Mouse (Mus musculus) heart, adult 11 months (tissue): ENCODE data around the gene Cyp2d9.
"Not testable (repeated sequence)": the region's sequence is repeated elsewhere in the genome, so short reads cannot be mapped to it uniquely, and the experiment has no call there.

Experiments used
- DNase-seq: peaks from one replicate; pipeline ENCODE4 v3.0.0; 2022

The Cyp2d9 gene

GRCm38 (mm10) chr15:82433137-82433536 is at the start of gene Cyp2d9:
Gene Cyp2d9 (plus strand): TSS chr15:82433437.
- DNase-seq = no peak

- DNase-seq = no peak
These were observed 47.5 kb upstream of the Cyp2d9 start for GRCm38 (mm10) chr15:82385729-82386128.

DNA sequence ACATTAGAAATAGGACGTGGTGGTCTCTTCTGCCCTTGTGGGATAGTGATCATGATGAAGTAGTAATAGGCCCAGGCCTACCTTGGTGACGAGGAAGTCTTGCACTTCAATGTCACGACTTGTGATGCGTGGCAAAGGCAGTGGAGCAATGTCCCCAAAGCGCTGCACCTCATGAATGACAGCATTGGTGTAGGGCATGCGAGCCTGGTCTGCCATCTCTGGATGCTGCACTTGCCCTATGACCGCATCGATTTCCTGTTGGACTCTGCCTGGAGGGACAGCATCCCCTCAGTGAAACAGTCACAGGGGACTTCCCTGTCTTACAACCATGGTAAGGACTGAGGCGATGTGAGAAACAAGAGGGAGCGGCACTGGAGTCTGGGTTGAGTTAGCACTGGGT is 43.3 kb upstream of the Cyp2d9 start:
- DNase-seq = peak; percentile 51

GRCm38 (mm10) chr15:82393922-82394321 is 39.3 kb upstream of the Cyp2d9 start, which contains the start of gene Cyp2d11:
Gene Cyp2d11 (minus strand): TSS chr15:82394022.
- DNase-seq = not testable (repeated sequence)

GRCm38 (mm10) chr15:82395955-82396354 is 37.3 kb upstream of the Cyp2d9 start:
- DNase-seq = peak; percentile 42

GRCm38 (mm10) chr15:82401516-82401915 is 31.7 kb upstream of the Cyp2d9 start:
- DNase-seq = peak; percentile 57

DNA sequence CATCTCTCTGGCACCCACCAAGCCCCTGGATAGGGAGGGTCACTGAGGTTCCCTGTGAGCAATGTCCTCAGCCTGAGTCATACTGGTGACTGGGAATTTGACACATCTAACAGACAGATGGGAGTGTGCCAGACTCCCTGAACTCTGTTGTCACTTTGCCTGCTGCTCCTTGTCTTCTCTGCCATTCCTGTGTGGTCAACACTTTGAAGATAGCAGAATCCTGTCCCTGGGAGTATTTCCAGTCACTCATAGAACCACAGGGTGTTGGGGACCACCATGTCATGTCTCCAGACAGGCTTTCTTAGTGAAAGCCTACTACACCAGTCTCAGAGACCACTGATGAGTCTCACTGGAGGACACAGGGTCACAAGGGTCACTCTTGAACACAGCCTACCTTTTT is 31.1 kb upstream of the Cyp2d9 start:
- peak; percentile 70 for DNase-seq

DNA sequence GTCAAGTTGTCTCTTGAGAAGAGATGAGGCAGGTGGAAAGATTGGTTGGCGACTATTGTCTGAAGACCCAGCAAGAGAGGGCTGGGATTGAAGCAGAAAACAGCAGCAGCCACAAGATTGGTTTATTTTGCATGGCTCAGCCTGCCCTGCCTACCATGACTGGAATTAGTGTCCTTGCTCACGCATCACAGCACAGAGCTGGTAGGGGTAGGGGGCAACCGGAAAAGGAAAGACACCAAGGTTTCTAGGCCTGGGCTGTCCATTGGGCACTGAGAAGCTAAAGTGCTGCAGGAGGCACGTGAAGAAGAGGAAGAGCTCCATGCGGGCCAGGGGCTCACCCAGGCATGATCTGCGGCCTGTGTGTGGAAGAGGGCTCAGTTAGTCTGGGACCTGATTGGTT is 30.5 kb upstream of the Cyp2d9 start:
- peak; percentile 83 for DNase-seq

DNA sequence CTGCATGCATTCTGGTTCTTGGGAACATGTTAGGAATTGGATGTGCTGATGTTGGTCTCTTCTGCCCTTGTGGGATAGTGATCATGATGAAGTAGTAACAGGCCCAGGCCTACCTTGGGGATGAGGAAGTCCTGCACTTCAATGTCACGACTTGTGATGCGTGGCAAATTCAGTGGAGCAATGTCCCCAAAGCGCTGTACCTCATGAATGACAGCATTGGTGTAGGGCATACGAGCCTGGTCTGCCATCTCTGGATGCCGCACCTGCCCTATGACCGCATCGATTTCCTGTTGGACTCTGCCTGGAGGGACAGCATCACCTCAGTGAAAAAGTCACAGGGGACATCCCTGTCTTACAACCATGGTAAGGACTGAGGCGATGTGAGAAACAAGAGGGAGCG is 29.6 kb upstream of the Cyp2d9 start:
- DNase-seq = peak; percentile 71

DNA sequence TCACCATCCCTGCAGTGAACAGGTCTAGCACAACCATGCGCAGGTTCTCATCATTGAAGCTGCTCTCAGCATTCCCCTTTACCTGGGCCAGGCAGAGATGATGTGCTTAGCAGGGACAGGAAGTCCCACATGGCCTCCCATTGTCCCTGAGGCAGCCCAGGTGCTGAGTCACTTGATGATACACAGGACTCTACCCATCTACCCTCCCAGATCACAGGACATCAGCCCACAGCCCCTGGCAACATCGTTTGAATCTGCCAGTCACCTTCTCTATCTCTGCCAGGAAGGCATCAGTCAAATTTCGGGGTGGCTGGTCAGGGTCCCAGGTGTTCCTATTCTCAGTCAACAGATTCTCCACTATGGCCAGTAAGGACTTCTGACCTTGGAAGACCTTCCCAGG is 29.1 kb upstream of the Cyp2d9 start:
- peak; percentile 77 for DNase-seq

DNA sequence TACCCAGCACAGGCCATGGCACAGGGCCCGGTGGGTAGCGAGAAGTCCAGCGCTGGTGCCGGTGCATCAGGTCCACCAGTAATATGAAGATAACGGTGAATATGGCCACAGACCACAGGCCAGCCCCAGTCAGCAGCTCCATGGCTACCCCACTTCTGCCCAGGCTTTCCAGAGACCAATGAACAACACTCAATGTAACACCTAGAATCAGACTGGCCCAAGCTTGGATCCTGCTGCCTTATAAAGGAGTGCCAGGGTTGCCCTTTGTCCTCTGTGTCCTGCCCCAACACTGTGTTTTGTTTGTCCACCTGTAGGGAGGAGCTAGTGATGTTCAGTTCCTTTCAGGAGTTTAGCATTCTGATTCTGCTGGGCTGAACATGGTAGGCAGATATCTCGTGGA is 26.3 kb upstream of the Cyp2d9 start, which contains the start of gene Cyp2d10:
Cyp2d10 (minus strand) TSS at position 215 of the 400 bp plus-strand sequence.
- DNase-seq = peak; percentile 61

GRCm38 (mm10) chr15:82407536-82407935 is 25.7 kb upstream of the Cyp2d9 start:
- peak; percentile 64 for DNase-seq

DNA sequence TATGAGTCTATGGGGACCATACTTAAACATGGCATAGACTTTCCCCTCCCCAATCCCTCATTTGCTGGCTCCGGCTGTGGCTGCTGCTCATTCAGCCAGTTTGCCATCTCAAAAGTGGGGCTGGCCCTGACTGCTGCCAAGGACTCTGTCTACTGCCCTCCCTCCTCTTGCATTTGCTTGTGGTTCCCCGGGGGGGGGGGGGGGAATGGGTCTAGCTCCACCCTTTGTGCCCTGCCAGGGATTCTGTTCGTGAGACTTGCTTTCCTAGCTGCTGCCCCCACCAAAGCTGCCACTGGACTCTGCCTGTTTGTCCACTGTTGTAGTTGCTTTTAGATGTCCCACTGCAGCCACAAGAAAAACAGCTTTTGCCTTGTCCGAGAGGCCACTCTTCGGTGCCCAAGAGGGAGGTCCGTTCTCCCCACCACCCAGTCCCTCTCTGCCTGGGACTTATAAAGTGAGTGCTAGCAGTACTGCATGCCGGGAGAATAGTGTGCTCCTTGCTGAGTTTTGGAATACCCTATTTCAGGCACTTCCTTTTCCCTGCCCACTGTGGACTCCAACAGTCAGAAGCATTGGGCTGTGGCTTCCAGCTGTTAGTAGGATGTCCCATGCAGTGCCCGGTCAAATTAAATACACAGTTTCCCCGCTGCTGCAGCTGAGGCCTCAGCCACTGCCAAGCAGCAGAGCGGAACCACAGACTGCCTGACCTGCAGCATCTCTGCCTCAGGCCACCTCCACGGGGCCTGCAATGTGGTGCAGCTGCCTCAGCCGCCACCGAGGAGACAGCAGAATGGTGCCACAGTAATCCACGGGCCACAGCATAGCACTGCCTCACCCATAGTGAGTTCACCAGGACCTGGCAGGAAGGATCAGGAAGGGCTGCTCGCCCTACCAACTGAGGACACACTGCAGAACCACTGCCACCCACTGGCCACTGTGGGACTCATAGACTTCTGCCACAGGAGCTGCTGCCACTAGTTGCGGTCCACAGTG is 16.1 kb upstream of the Cyp2d9 start:
- DNase-seq = peak; percentile 99

- peak; percentile 53 for DNase-seq
These were observed 14.6 kb upstream of the Cyp2d9 start for GRCm38 (mm10) chr15:82418616-82419015.

GRCm38 (mm10) chr15:82422935-82423334 is 10.3 kb upstream of the Cyp2d9 start:
- no peak for DNase-seq

- DNase-seq = no peak
These were observed 9.8 kb upstream of the Cyp2d9 start for GRCm38 (mm10) chr15:82423471-82423870.

DNA sequence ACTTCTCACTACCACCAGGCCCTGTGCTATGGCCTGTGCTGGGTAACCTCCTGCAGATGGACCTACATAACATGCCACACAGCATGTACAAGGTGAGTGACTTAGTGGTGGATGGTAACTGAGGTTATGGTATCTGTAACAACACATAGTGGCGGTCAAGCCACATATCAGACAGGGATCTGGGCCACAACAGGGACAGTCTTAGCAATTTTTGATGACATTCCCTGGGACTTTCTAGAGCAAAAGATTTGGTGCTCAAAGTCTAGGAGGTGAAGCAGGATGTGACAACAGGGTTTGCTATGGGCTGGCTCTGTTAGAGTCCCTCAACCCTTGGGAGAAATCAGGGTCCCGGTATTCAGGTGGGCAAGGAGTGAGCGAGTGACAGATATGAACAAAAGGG is 384 bp downstream of the Cyp2d9 start:
- DNase-seq = peak; percentile 75

GRCm38 (mm10) chr15:82434541-82434940 is 1.3 kb downstream of the Cyp2d9 start:
- no peak for DNase-seq

DNA sequence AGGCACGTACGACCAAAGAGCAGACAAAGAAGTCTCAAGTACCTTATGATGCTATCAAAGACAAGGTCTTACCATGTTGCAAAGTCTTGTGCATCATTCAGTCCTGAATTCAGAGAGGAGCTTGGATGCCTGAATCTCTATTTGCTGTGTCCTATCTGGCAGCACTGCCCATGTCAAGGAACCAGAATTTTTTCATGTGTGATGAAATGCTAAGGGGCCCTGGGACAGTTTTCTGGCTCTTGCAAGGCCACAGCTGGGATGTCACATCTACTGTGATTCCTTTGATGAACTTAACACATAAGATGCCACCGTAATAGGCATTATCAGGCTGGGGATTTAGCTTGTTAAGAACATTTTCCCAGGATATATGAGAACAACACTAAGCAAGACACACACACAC is 1.8 kb downstream of the Cyp2d9 start:
- peak; percentile 93 for DNase-seq

DNA sequence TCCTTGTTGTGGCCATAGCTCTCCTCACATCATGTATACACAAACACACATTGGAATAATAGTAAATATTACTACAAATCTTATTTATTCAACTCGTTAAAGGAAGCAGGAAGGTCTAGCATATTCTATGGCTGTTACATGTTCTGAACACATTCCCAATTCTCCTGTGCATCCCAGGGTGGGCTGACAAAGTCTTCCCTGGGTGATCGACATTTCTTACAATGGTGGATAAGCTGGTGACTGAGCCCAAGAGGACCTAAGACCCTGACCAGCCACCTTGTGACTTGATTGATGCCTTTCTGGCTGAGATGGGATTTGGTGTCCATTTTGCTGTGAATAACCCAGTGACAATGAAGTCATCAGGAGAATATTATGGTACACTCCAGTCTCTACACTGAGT is 2.4 kb downstream of the Cyp2d9 start:
- DNase-seq = peak; percentile 63

DNA sequence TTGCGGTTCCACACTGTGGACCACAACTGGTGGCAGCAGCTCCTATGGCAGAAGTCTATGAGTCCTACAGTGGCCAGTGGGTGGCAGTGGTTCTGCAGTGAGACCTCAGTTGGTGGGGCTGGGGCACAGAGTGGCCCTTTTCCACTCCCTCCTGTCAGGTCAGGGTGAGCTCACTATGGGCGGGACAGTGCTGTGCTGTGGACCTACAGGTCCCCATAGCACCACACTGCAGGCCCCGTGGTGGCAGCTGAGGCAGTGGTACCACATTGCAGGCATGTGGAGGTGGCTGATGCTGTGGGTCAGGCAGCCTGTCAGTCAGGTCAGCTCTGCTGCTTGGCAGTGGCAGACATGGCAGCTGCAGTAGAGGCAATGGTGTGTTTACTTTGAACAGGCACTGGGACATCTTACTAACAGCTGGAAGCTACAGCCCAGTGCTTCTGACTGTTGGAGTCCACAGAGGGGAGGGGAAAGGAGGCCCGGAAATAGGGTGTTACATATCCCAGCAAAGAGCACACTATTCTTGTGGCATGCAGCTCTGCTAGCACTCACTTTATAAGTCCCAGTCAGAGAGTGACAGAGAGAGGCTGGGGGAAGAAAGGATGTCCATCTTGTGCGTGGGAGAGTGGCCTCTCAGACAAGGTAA is 4.9 kb downstream of the Cyp2d9 start:
- DNase-seq = peak; percentile 79

- DNase-seq = no peak
These were observed 10.4 kb downstream of the Cyp2d9 start for GRCm38 (mm10) chr15:82443658-82444057.

DNA sequence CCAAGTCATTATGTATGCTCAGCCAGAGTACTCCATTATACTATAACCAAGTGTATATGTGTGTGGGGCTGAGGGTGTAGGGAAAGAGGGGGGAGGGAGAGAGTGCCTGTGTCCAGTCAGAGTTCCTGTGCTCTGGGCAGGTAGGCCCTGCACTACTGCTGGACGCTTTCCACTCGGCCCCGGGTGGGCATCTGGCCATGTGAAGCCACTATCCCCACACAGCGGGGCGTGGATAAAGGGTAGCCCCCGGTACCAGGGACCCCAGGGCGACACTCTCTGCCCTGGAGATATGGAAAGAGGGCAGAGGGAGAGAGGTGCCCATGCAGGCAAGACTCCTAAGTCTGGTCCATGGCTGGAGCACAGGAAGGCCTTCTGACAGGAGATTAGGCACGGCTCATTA is 12.0 kb downstream of the Cyp2d9 start:
- DNase-seq = peak; percentile 75

- DNase-seq = peak; percentile 14
These were observed 16.8 kb downstream of the Cyp2d9 start for GRCm38 (mm10) chr15:82450045-82450444.
